Mouse (Mus musculus) lung, embryonic 15.5 days (tissue): ENCODE measurements at regions not wholly inside any gene's neighbourhood (a gene's known extent, or its start where the extent isn't known, plus 50 kb on each side); places are given as distances from the start of the nearest gene placed in this dataset.

Experiments used
- ATAC-seq: fragments of 200-750 bp; cut with Nextera tagmentation; 2 replicates; pipeline ENCODE4 v1.8.0; 2017; ENCODE audit warnings: moderate number of reproducible peaks, borderline replicate concordance; ENCODE audit not compliant: low FRiP score, low TSS enrichment; ENCODE audit errors: extremely low read depth
- H3K27ac ChIP-seq: fragments of 300-500 bp; sonication (generic); 2 replicates; pipeline ENCODE4 v1.5.1; 2015; ENCODE audit warnings: moderate library complexity, mild to moderate bottlenecking, inconsistent platforms
- H3K27me3 ChIP-seq: fragments of 300-500 bp; sonication (generic); 2 replicates; pipeline ENCODE4 v1.6.1; 2015; ENCODE audit warnings: inconsistent platforms
- H3K36me3 ChIP-seq: fragments of 300-500 bp; sonication (generic); 2 replicates; pipeline ENCODE4 v1.6.1; 2015; ENCODE audit warnings: inconsistent platforms
- H3K4me1 ChIP-seq: fragments of 300-500 bp; sonication (generic); 2 replicates; pipeline ENCODE4 v1.6.1; 2015; ENCODE audit warnings: inconsistent platforms
- H3K4me2 ChIP-seq: fragments of 300-500 bp; sonication (generic); 2 replicates; pipeline ENCODE4 v1.6.1; 2015; ENCODE audit warnings: inconsistent platforms, mild to moderate bottlenecking, moderate library complexity
- H3K4me3 ChIP-seq: fragments of 300-500 bp; sonication (generic); 2 replicates; pipeline ENCODE4 v1.5.1; 2015; ENCODE audit warnings: mild to moderate bottlenecking, inconsistent platforms
- H3K9ac ChIP-seq: fragments of 300-500 bp; sonication (generic); 2 replicates; pipeline ENCODE4 v1.6.1; 2015; ENCODE audit warnings: inconsistent platforms
- H3K9me3 ChIP-seq: fragments of 300-500 bp; sonication (generic); 2 replicates; pipeline ENCODE4 v1.6.1; 2016; ENCODE audit warnings: inconsistent platforms
- WGBS: fragments of 180-500 bp; shearing (Covaris S2); methylation state at CpG from one replicate; pipeline ENCODE4 v1.1.7; 2015; 5-methylcytosine and 5-hydroxymethylcytosine counted together

GRCm38 (mm10) chr15:24878846-24879245 lies 534.7 kb downstream of the Basp1 start:
- Histone ChIP-seq H3K36me3 (no peaks in the 10 kb centered on the region), H3K27me3 (no peaks in the 10 kb centered on the region), H3K4me1 (no peaks in the 10 kb centered on the region), H3K4me2 (no peak overlapping the region), H3K9ac (no peak overlapping the region), H3K9me3 (no peaks in the 10 kb centered on the region), H3K4me3 (no peak overlapping the region), H3K27ac (no peak overlapping the region)
- 71% methylated on average over 1 of the region's 1 CpGs for WGBS
- no peak for ATAC-seq

GRCm38 (mm10) chr15:24877711-24878598 lies 535.6 kb downstream of the Basp1 start:
- Histone ChIP-seq H3K4me1 (no peaks in the 10 kb centered on the region), H3K9ac (no peak overlapping the region), H3K36me3 (no peaks in the 10 kb centered on the region), H3K27ac (no peak overlapping the region), H3K4me3 (no peak overlapping the region), H3K27me3 (no peaks in the 10 kb centered on the region), H3K4me2 (no peak overlapping the region), H3K9me3 (no peaks in the 10 kb centered on the region)
- 59% methylated on average over 6 of the region's 6 CpGs for WGBS
- ATAC-seq = no peak

- no peaks in the 10 kb centered on the region for H3K4me1 ChIP-seq
- no peaks in the 10 kb centered on the region for H3K9me3 ChIP-seq
- no peak overlapping the region for H3K9ac ChIP-seq
- no peak for ATAC-seq
- H3K27me3 ChIP-seq = no peaks in the 10 kb centered on the region
- H3K36me3 ChIP-seq = no peaks in the 10 kb centered on the region
- H3K27ac ChIP-seq = no peak overlapping the region
- 79% methylated on average over 5 of the region's 5 CpGs for WGBS
- no peak overlapping the region for H3K4me3 ChIP-seq
- no peak overlapping the region for H3K4me2 ChIP-seq
Observed at GRCm38 (mm10) chr15:24876157-24876731, 537.3 kb downstream of the Basp1 start.

GRCm38 (mm10) chr15:24840271-24840670 lies 573.3 kb downstream of the Basp1 start:
- Histone ChIP-seq H3K4me3 (no peak overlapping the region), H3K9ac (no peak overlapping the region), H3K4me2 (no peak overlapping the region), H3K36me3 (no peaks in the 10 kb centered on the region), H3K9me3 (no peaks in the 10 kb centered on the region), H3K27ac (no peak overlapping the region), H3K4me1 (no peaks in the 10 kb centered on the region), H3K27me3 (no peaks in the 10 kb centered on the region)
- ATAC-seq = peak; percentile 72; the same call in 1 of the 2 replicates
- WGBS = 23% methylated on average over 2 of the region's 2 CpGs

- Histone ChIP-seq H3K4me3 (no peak overlapping the region), H3K27me3 (no peaks in the 10 kb centered on the region), H3K9me3 (no peaks in the 10 kb centered on the region), H3K4me1 (no peaks in the 10 kb centered on the region), H3K27ac (no peak overlapping the region), H3K9ac (no peak overlapping the region), H3K36me3 (no peaks in the 10 kb centered on the region), H3K4me2 (no peak overlapping the region)
- ATAC-seq = no peak
- WGBS = 82% methylated on average over 7 of the region's 7 CpGs
Observed at GRCm38 (mm10) chr15:24838390-24838789, 575.2 kb downstream of the Basp1 start.

- H3K4me3 ChIP-seq = no peak overlapping the region
- ATAC-seq = no peak
- no peaks in the 10 kb centered on the region for H3K9me3 ChIP-seq
- H3K27ac ChIP-seq = no peak overlapping the region
- no peaks in the 10 kb centered on the region for H3K4me1 ChIP-seq
- H3K4me2 ChIP-seq = no peak overlapping the region
- no peak overlapping the region for H3K9ac ChIP-seq
- WGBS = 90% methylated on average over 1 of the region's 1 CpGs
- H3K36me3 ChIP-seq = no peaks in the 10 kb centered on the region
- H3K27me3 ChIP-seq = no peaks in the 10 kb centered on the region
Observed at GRCm38 (mm10) chr15:24827881-24828280, 585.7 kb downstream of the Basp1 start.

GRCm38 (mm10) chr15:24827259-24827658 lies 586.3 kb downstream of the Basp1 start:
- Histone ChIP-seq H3K36me3 (no peaks in the 10 kb centered on the region), H3K4me2 (no peak overlapping the region), H3K9me3 (no peaks in the 10 kb centered on the region), H3K4me1 (no peaks in the 10 kb centered on the region), H3K4me3 (no peak overlapping the region), H3K27ac (no peak overlapping the region), H3K27me3 (no peaks in the 10 kb centered on the region), H3K9ac (no peak overlapping the region)
- no peak for ATAC-seq

GRCm38 (mm10) chr15:24796836-24797235 lies 616.7 kb downstream of the Basp1 start:
- H3K9me3 ChIP-seq = no peaks in the 10 kb centered on the region
- WGBS = 65% methylated on average over 1 of the region's 1 CpGs

GRCm38 (mm10) chr15:24793381-24793780 lies 620.2 kb downstream of the Basp1 start:
- Histone ChIP-seq H3K27ac (no peak overlapping the region), H3K27me3 (no peaks in the 10 kb centered on the region), H3K9ac (no peak overlapping the region), H3K36me3 (no peaks in the 10 kb centered on the region), H3K9me3 (no peaks in the 10 kb centered on the region), H3K4me1 (no peaks in the 10 kb centered on the region), H3K4me2 (no peak overlapping the region), H3K4me3 (no peak overlapping the region)
- no peak for ATAC-seq
- WGBS = 60% methylated on average over 4 of the region's 4 CpGs

More at GRCm38 (mm10) chr15:24796836-24797235, 616.7 kb downstream of the Basp1 start:
- Histone ChIP-seq H3K4me1 (no peaks in the 10 kb centered on the region), H3K36me3 (no peaks in the 10 kb centered on the region), H3K4me2 (no peak overlapping the region), H3K27me3 (no peaks in the 10 kb centered on the region), H3K9ac (no peak overlapping the region), H3K4me3 (no peak overlapping the region), H3K27ac (no peak overlapping the region)
- no peak for ATAC-seq

- Histone ChIP-seq H3K9ac (no peak overlapping the region), H3K4me3 (no peak overlapping the region)
Observed at GRCm38 (mm10) chr15:24786336-24786735, 627.2 kb downstream of the Basp1 start.

GRCm38 (mm10) chr15:24778234-24778633 lies 635.3 kb downstream of the Basp1 start:
- Histone ChIP-seq H3K9me3 (no peaks in the 10 kb centered on the region), H3K4me2 (no peak overlapping the region), H3K27me3 (no peaks in the 10 kb centered on the region), H3K27ac (no peak overlapping the region), H3K4me1 (no peaks in the 10 kb centered on the region), H3K9ac (no peak overlapping the region), H3K4me3 (no peak overlapping the region), H3K36me3 (no peaks in the 10 kb centered on the region)
- 72% methylated on average over 1 of the region's 1 CpGs for WGBS
- ATAC-seq = no peak

More at GRCm38 (mm10) chr15:24786336-24786735, 627.2 kb downstream of the Basp1 start:
- no peak for ATAC-seq
- Histone ChIP-seq H3K27ac (no peak overlapping the region), H3K27me3 (no peaks in the 10 kb centered on the region), H3K36me3 (no peaks in the 10 kb centered on the region), H3K4me2 (no peak overlapping the region), H3K9me3 (no peaks in the 10 kb centered on the region), H3K4me1 (no peaks in the 10 kb centered on the region)
- 62% methylated on average over 3 of the region's 3 CpGs for WGBS

GRCm38 (mm10) chr15:24751480-24752157 lies 661.9 kb downstream of the Basp1 start:
- Histone ChIP-seq H3K4me3 (no peak overlapping the region), H3K4me1 (no peaks in the 10 kb centered on the region), H3K27ac (no peak overlapping the region), H3K4me2 (no peak overlapping the region), H3K27me3 (no peaks in the 10 kb centered on the region), H3K36me3 (no peaks in the 10 kb centered on the region), H3K9ac (no peak overlapping the region), H3K9me3 (no peaks in the 10 kb centered on the region)
- WGBS = 19% methylated on average over 2 of the region's 2 CpGs
- no peak for ATAC-seq
